Mouse (Mus musculus) neural tube, embryonic 12.5 days (tissue): ENCODE measurements around the gene Cnga3. TPM values are rescaled to one million over a fixed set of nuclear protein-coding genes. Genes with fewer than 3 reads are reported as not detected.

Experiments
- ATAC-seq: fragments of 200-750 bp; cut with Nextera tagmentation; 2 replicates; pipeline ENCODE4 v1.8.0; 2017; ENCODE audit warnings: low read depth, mild to moderate bottlenecking, moderate TSS enrichment, moderate library complexity; ENCODE audit not compliant: low FRiP score
- H3K27ac ChIP-seq: fragments of 300-500 bp; sonication (generic); 2 replicates; pipeline ENCODE4 v1.5.1; 2016
- H3K27me3 ChIP-seq: fragments of 300-500 bp; sonication (generic); replicated peaks from 2 replicates; pipeline ENCODE4 v1.6.1; 2016; ENCODE audit warnings: mild to moderate bottlenecking
- H3K36me3 ChIP-seq: fragments of 300-500 bp; sonication (generic); 2 replicates; pipeline ENCODE4 v1.6.1; 2016; ENCODE audit warnings: mild to moderate bottlenecking
- H3K4me1 ChIP-seq: fragments of 300-500 bp; sonication (generic); 2 replicates; pipeline ENCODE4 v1.6.1; 2016
- H3K4me2 ChIP-seq: fragments of 300-500 bp; sonication (generic); replicated peaks from 2 replicates; pipeline ENCODE4 v1.6.1; 2016; ENCODE audit warnings: mild to moderate bottlenecking
- H3K4me3 ChIP-seq: fragments of 300-500 bp; sonication (generic); 2 replicates; pipeline ENCODE4 v1.5.1; 2016
- H3K9ac ChIP-seq: fragments of 300-500 bp; sonication (generic); 2 replicates; pipeline ENCODE4 v1.6.1; 2016; ENCODE audit warnings: mild to moderate bottlenecking
- H3K9me3 ChIP-seq: fragments of 300-500 bp; sonication (generic); 2 replicates; pipeline ENCODE4 v1.6.1; 2016; ENCODE audit warnings: mild to moderate bottlenecking
- WGBS: fragments of 180-500 bp; shearing (Covaris S2); methylation state at CpG from one replicate; pipeline ENCODE4 v1.1.7; 2016; 5-methylcytosine and 5-hydroxymethylcytosine counted together
- polyA plus RNA-seq: library from polyadenylated mRNA; unstranded; fragments of >200 nt; fragmentation: Nextera tagmentation; extraction: Ambion mirVana; gene quantifications from 2 replicates; pipeline ENCODE4 v1.2.1, GENCODE M21; 2016

Gene Cnga3
- polyA plus RNA-seq, result not detected in 2 replicates

GRCm38 (mm10) chr1:37214144-37214543, at the start of gene Cnga3:
TSS of gene Cnga3 (plus strand) at chr1:37214434.
- H3K27me3 ChIP-seq, result no peaks in the 10 kb centered on the region; the same call in 1 of the 2 replicates
- no peak within 1 kb of the TSS for H3K27ac ChIP-seq
- H3K4me1 ChIP-seq, result no peaks in the 10 kb centered on the region
- H3K4me3 ChIP-seq, result no peak within 1 kb of the TSS
- H3K9ac ChIP-seq, result no peak within 1 kb of the TSS
- 81% methylated on average over 1 of the region's 1 CpGs for WGBS
- no peak within 1 kb of the TSS for H3K4me2 ChIP-seq
- no peaks in the 10 kb centered on the region for H3K9me3 ChIP-seq
- no peaks in the 10 kb centered on the region for H3K36me3 ChIP-seq
- ATAC-seq, result no peak

- no peak overlapping the region for H3K4me3 ChIP-seq
- no peaks in the 10 kb centered on the region for H3K4me1 ChIP-seq
- no peaks in the 10 kb centered on the region for H3K9me3 ChIP-seq
- H3K27ac ChIP-seq, result no peak overlapping the region
- H3K4me2 ChIP-seq, result no peak overlapping the region
- H3K36me3 ChIP-seq, result no peaks in the 10 kb centered on the region
- ATAC-seq, result no peak
- H3K9ac ChIP-seq, result no peak overlapping the region
- no peaks in the 10 kb centered on the region for H3K27me3 ChIP-seq
- 70% methylated on average over 6 of the region's 6 CpGs for WGBS
Measured at GRCm38 (mm10) chr1:37166066-37166465, 48.2 kb upstream of the Cnga3 start.

- no peak overlapping the region for H3K4me2 ChIP-seq
- WGBS, result 80% methylated on average over 7 of the region's 7 CpGs
- no peaks in the 10 kb centered on the region for H3K27me3 ChIP-seq
- H3K36me3 ChIP-seq, result no peaks in the 10 kb centered on the region
- no peak overlapping the region for H3K4me3 ChIP-seq
- H3K9ac ChIP-seq, result no peak overlapping the region
- H3K9me3 ChIP-seq, result no peaks in the 10 kb centered on the region
- H3K4me1 ChIP-seq, result no peaks in the 10 kb centered on the region
- no peak for ATAC-seq
- H3K27ac ChIP-seq, result no peak overlapping the region
Measured at GRCm38 (mm10) chr1:37167918-37168317, 46.3 kb upstream of the Cnga3 start.

GRCm38 (mm10) chr1:37177874-37178273, 36.4 kb upstream of the Cnga3 start:
- no peak overlapping the region for H3K27ac ChIP-seq
- ATAC-seq, result no peak
- no peak overlapping the region for H3K4me2 ChIP-seq
- H3K4me1 ChIP-seq, result no peaks in the 10 kb centered on the region
- H3K36me3 ChIP-seq, result no peaks in the 10 kb centered on the region
- H3K9ac ChIP-seq, result no peak overlapping the region
- no peaks in the 10 kb centered on the region for H3K9me3 ChIP-seq
- H3K4me3 ChIP-seq, result no peak overlapping the region
- H3K27me3 ChIP-seq, result no peaks in the 10 kb centered on the region
- 90% methylated on average over 2 of the region's 2 CpGs for WGBS

- no peaks in the 10 kb centered on the region for H3K36me3 ChIP-seq
- 73% methylated on average over 5 of the region's 5 CpGs for WGBS
- no peak overlapping the region for H3K9ac ChIP-seq
- H3K27ac ChIP-seq, result no peak overlapping the region
- H3K4me1 ChIP-seq, result no peaks in the 10 kb centered on the region
- no peak for ATAC-seq
- H3K4me3 ChIP-seq, result no peak overlapping the region
- H3K27me3 ChIP-seq, result no peaks in the 10 kb centered on the region
- H3K4me2 ChIP-seq, result no peak overlapping the region
- H3K9me3 ChIP-seq, result no peaks in the 10 kb centered on the region
Measured at GRCm38 (mm10) chr1:37179852-37180251, 34.4 kb upstream of the Cnga3 start.

- no peak overlapping the region for H3K9ac ChIP-seq
- no peaks in the 10 kb centered on the region for H3K36me3 ChIP-seq
- no peak overlapping the region for H3K4me2 ChIP-seq
- whole genome bisulfite sequencing, result 81% methylated on average over 6 of the region's 6 CpGs
- no peaks in the 10 kb centered on the region for H3K9me3 ChIP-seq
- no peaks in the 10 kb centered on the region for H3K4me1 ChIP-seq
- no peak overlapping the region for H3K4me3 ChIP-seq
- H3K27me3 ChIP-seq, result no peaks in the 10 kb centered on the region
- no peak overlapping the region for H3K27ac ChIP-seq
- no peak for ATAC-seq
Measured at GRCm38 (mm10) chr1:37187050-37187449, 27.2 kb upstream of the Cnga3 start.

- no peaks in the 10 kb centered on the region for H3K36me3 ChIP-seq
- H3K27me3 ChIP-seq, result no peaks in the 10 kb centered on the region
- H3K9ac ChIP-seq, result no peak overlapping the region
- no peak overlapping the region for H3K4me3 ChIP-seq
- H3K4me2 ChIP-seq, result no peak overlapping the region
- ATAC-seq, result no peak
- 65% methylated on average over 4 of the region's 4 CpGs for WGBS
- no peak overlapping the region for H3K27ac ChIP-seq
- H3K9me3 ChIP-seq, result no peaks in the 10 kb centered on the region
- H3K4me1 ChIP-seq, result no peaks in the 10 kb centered on the region
Measured at GRCm38 (mm10) chr1:37194607-37195006, 19.6 kb upstream of the Cnga3 start.

GRCm38 (mm10) chr1:37201406-37201805, 12.8 kb upstream of the Cnga3 start:
- 93% methylated on average over 4 of the region's 4 CpGs for WGBS
- Histone ChIP-seq H3K4me2 (no peak overlapping the region), H3K27me3 (no peaks in the 10 kb centered on the region), H3K27ac (no peak overlapping the region), H3K36me3 (no peaks in the 10 kb centered on the region), H3K4me1 (no peaks in the 10 kb centered on the region), H3K4me3 (no peak overlapping the region), H3K9me3 (no peaks in the 10 kb centered on the region), H3K9ac (no peak overlapping the region)
- ATAC-seq, result no peak

GRCm38 (mm10) chr1:37207743-37208142, 6.5 kb upstream of the Cnga3 start:
- H3K27ac ChIP-seq, result no peak overlapping the region
- no peaks in the 10 kb centered on the region for H3K4me1 ChIP-seq
- no peaks in the 10 kb centered on the region for H3K9me3 ChIP-seq
- WGBS, result 88% methylated on average over 8 of the region's 8 CpGs
- no peak for ATAC-seq
- no peaks in the 10 kb centered on the region for H3K27me3 ChIP-seq
- no peak overlapping the region for H3K4me3 ChIP-seq
- no peak overlapping the region for H3K9ac ChIP-seq
- no peaks in the 10 kb centered on the region for H3K36me3 ChIP-seq
- H3K4me2 ChIP-seq, result no peak overlapping the region

GRCm38 (mm10) chr1:37212375-37212774, 1.9 kb upstream of the Cnga3 start:
- Histone ChIP-seq H3K36me3 (no peaks in the 10 kb centered on the region), H3K27ac (no peak overlapping the region), H3K9me3 (no peaks in the 10 kb centered on the region), H3K27me3 (no peaks in the 10 kb centered on the region), H3K4me2 (no peak overlapping the region), H3K4me3 (no peak overlapping the region), H3K9ac (no peak overlapping the region), H3K4me1 (no peaks in the 10 kb centered on the region)
- no peak for ATAC-seq
- 91% methylated on average over 9 of the region's 9 CpGs for WGBS

- no peak overlapping the region for H3K4me3 ChIP-seq
- H3K4me2 ChIP-seq, result no peak overlapping the region
Measured at GRCm38 (mm10) chr1:37218386-37218785, 4.2 kb downstream of the Cnga3 start.

GRCm38 (mm10) chr1:37219593-37219992, 5.4 kb downstream of the Cnga3 start:
- H3K9ac ChIP-seq, result no peak overlapping the region
- ATAC-seq, result no peak
- no peaks in the 10 kb centered on the region; the same call in 1 of the 2 replicates for H3K27me3 ChIP-seq
- H3K4me3 ChIP-seq, result no peak overlapping the region
- no peaks in the 10 kb centered on the region for H3K36me3 ChIP-seq
- 90% methylated on average over 5 of the region's 5 CpGs for WGBS
- peaks cover 12% of the 10 kb centered on the region for H3K4me1 ChIP-seq
- no peak overlapping the region for H3K27ac ChIP-seq
- 0 out of 2 replicates have a peak overlapping the region, but pooled peaks have one; percentile 7 for H3K4me2 ChIP-seq
- H3K9me3 ChIP-seq, result no peaks in the 10 kb centered on the region

More at GRCm38 (mm10) chr1:37218386-37218785, 4.2 kb downstream of the Cnga3 start:
- Histone ChIP-seq H3K4me1 (peaks cover 12% of the 10 kb centered on the region), H3K27ac (no peak overlapping the region), H3K9ac (no peak overlapping the region), H3K36me3 (no peaks in the 10 kb centered on the region), H3K27me3 (no peaks in the 10 kb centered on the region; the same call in 1 of the 2 replicates), H3K9me3 (no peaks in the 10 kb centered on the region)
- 7% methylated on average over 14 of the region's 14 CpGs for WGBS
- no peak for ATAC-seq

GRCm38 (mm10) chr1:37220134-37220907, 6.1 kb downstream of the Cnga3 start:
- Histone ChIP-seq H3K4me3 (no peak overlapping the region), H3K4me2 (0 out of 2 replicates have a peak overlapping the region, but pooled peaks have one; percentile 7), H3K9ac (no peak overlapping the region), H3K9me3 (no peaks in the 10 kb centered on the region), H3K27me3 (no peaks in the 10 kb centered on the region; the same call in 1 of the 2 replicates), H3K36me3 (no peaks in the 10 kb centered on the region), H3K27ac (no peak overlapping the region), H3K4me1 (peaks cover 12% of the 10 kb centered on the region)
- peak; percentile 84 for ATAC-seq
- WGBS, result 38% methylated on average over 6 of the region's 6 CpGs
